Mouse (Mus musculus) thymus, adult 2 months (tissue): Measurements from ENCODE around the gene Taar7e.

Experiments
- CTCF ChIP-seq: fragments of 200-500 bp; IDR thresholded peaks from 2 replicates; pipeline ENCODE4 v1.5.1; 2012; ENCODE audit warnings: mild to moderate bottlenecking, control low read depth, low read length, moderate library complexity, borderline replicate concordance; ENCODE audit not compliant: control insufficient read depth, poor library complexity, insufficient read depth; ENCODE audit errors: extremely low read depth
- POLR2A ChIP-seq: fragments of 200-500 bp; IDR thresholded peaks from 2 replicates; pipeline ENCODE4 v1.6.1; 2012; ENCODE audit warnings: mild to moderate bottlenecking, low read length, control low read depth, moderate library complexity; ENCODE audit not compliant: control insufficient read depth, poor library complexity, insufficient read depth; ENCODE audit errors: extremely low read depth

DNA sequence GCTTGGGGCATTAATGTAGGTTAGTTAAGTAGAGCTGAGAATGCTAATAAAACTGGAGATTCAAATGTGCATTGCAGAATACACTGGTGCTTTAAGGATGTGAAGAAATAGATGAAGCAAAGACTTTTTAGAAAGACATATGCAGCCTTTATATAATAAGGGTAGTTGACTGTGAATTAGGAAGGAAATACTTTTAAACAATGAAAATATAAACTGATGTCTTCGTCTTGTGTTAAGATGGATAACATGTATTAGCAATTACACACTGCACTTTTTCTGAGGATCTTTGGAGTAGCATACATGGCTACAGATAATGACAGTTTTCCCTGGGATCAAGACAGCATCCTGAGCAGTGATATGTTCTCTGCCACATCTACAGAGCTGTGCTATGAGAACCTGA lies 37.8 kb upstream of the Taar7e start, which contains the start of gene Taar7b:
- TF ChIP-seq POLR2A = no peak
- TF ChIP-seq CTCF = no peak
